Mouse (Mus musculus) spleen, postnatal 4 days (tissue): Measurements from ENCODE around the gene Snx11.
A peak's percentile ranks its signal among the peaks of the same experiment; 100 is the strongest.

Source experiments
- DNase-seq, 2 experiments: peaks; one replicate each; pipeline ENCODE4 v3.0.0; 2022; ENCODE audit warnings: low spot score in 2 of 2

The Snx11 gene

GRCm38 (mm10) chr11:96762742-96763470, 14.5 kb downstream of the Snx11 start:
- no peak for DNase-seq

- DNase-seq, result no peak
Observed at GRCm38 (mm10) chr11:96761984-96762383, 15.4 kb downstream of the Snx11 start.

- DNase-seq, result peak in 1 of 2 experiments; percentile 58
Observed at GRCm38 (mm10) chr11:96760042-96760441, 17.3 kb downstream of the Snx11 start.

- DNase-seq, result no peak
Observed at GRCm38 (mm10) chr11:96758402-96758801, 19.0 kb downstream of the Snx11 start.

GRCm38 (mm10) chr11:96757421-96757820, 19.9 kb downstream of the Snx11 start:
- DNase-seq, result no peak

GRCm38 (mm10) chr11:96755298-96755697, 22.1 kb downstream of the Snx11 start:
- DNase-seq, result no peak

- no peak for DNase-seq
Observed at GRCm38 (mm10) chr11:96747555-96747954, 29.8 kb downstream of the Snx11 start.

- DNase-seq, result no peak
Observed at GRCm38 (mm10) chr11:96746648-96747047, 30.7 kb downstream of the Snx11 start.

- no peak for DNase-seq
Observed at GRCm38 (mm10) chr11:96743891-96744290, 33.5 kb downstream of the Snx11 start.

GRCm38 (mm10) chr11:96743000-96743399, 34.4 kb downstream of the Snx11 start:
- no peak for DNase-seq

GRCm38 (mm10) chr11:96741995-96742394, 35.4 kb downstream of the Snx11 start:
- no peak for DNase-seq

GRCm38 (mm10) chr11:96740796-96741195, 36.6 kb downstream of the Snx11 start:
- DNase-seq, result no peak

GRCm38 (mm10) chr11:96737673-96738471, 39.5 kb downstream of the Snx11 start:
- no peak for DNase-seq

GRCm38 (mm10) chr11:96736361-96736760, 41.0 kb downstream of the Snx11 start:
- no peak for DNase-seq

- no peak for DNase-seq
Observed at GRCm38 (mm10) chr11:96735908-96736307, 41.5 kb downstream of the Snx11 start.

GRCm38 (mm10) chr11:96732657-96733056, 44.7 kb downstream of the Snx11 start:
- no peak for DNase-seq

GRCm38 (mm10) chr11:96730327-96730726, 47.0 kb downstream of the Snx11 start:
- DNase-seq, result no peak

- no peak for DNase-seq
Observed at GRCm38 (mm10) chr11:96729462-96729861, 47.9 kb downstream of the Snx11 start.

GRCm38 (mm10) chr11:96728577-96728976, 48.8 kb downstream of the Snx11 start:
- no peak for DNase-seq

- DNase-seq, result no peak
Observed at GRCm38 (mm10) chr11:96725833-96726232, 51.5 kb downstream of the Snx11 start.

- no peak for DNase-seq
Observed at GRCm38 (mm10) chr11:96718609-96719008, 58.8 kb downstream of the Snx11 start.
